Mouse (Mus musculus): Measurements from ENCODE around the gene Olfr669. TPM values are rescaled to one million over a fixed set of nuclear protein-coding genes. Genes with fewer than 3 reads are reported as not detected.
"Not testable (repeated sequence)": the region's sequence is repeated elsewhere in the genome, so short reads cannot be mapped to it uniquely, and the experiment has no call there.

Gene Olfr669
- polyA plus RNA-seq (2012; rRNA removed), result not detected in 2 replicates

DNA sequence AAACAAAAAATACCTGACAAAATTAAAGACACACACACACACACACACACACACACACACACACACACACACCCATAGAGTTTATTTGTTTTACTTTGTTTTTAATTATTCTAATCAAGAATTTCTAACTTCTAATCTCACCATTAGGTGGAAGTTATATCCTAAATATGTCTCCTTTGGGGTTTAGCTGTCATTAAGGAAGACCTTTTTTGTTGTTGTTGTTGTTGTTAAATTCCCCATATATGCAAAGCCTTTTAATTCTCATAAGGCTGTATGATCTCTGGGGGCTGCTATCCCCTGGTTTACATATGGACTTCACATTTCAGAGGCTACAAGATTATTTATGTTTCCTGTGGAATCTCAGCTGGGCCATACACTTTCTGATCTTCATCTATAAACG lies at the start of gene Olfr669:
Gene Olfr669 (plus strand): TSS at position 301 of the 400 bp plus-strand sequence.
- no peak within 1 kb of the TSS for H3K27ac ChIP-seq (ENCODE audit: insufficient read depth, low read length)
- H3K4me1 ChIP-seq (ENCODE audit: control insufficient read depth, insufficient read depth, low read length), result no peaks in the 10 kb centered on the region
- TF ChIP-seq CTCF (IDR thresholded peaks at IDR 0.05; ENCODE audit: extremely low read depth, insufficient read depth, low read length), result no peak
- TF ChIP-seq POLR2A (IDR thresholded peaks at IDR 0.05; ENCODE audit: extremely low read depth, insufficient read depth, low read length), result no peak
- H3K4me3 ChIP-seq (ENCODE audit: insufficient read depth, low read length), result no peak within 1 kb of the TSS

DNA sequence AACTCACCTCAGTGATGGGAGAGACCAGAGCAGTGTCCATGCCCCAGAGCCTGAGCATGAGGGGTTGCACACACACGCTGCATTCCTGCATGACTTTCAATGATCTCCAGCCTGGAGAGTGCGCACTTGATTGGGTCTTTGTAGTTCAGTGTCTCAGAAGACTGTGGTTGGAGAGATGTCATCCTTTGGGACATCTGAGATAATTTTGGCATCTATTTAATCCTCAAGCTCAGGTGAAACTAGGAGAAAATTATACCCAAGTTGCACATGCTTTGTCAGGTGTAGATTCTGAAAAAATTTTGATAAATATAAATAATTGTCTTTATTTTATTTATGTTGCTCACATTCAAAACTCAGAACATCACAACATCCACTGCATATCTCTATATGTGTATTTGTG lies 38.2 kb upstream of the Olfr669 start, which contains the start of gene Olfr666:
Gene Olfr666 (minus strand): TSS at position 101 of the 400 bp plus-strand sequence.
- TF ChIP-seq CTCF (IDR thresholded peaks at IDR 0.05; ENCODE audit: extremely low read depth, insufficient read depth, low read length) (no peak), POLR2A (IDR thresholded peaks at IDR 0.05; ENCODE audit: extremely low read depth, insufficient read depth, low read length) (no peak)
- Histone ChIP-seq H3K4me1 (ENCODE audit: control insufficient read depth, insufficient read depth, low read length) (no peaks in the 10 kb centered on the region), H3K4me3 (ENCODE audit: insufficient read depth, low read length) (no peak within 1 kb of the TSS), H3K27ac (ENCODE audit: insufficient read depth, low read length) (no peak within 1 kb of the TSS)

- H3K27ac ChIP-seq (ENCODE audit: insufficient read depth, low read length), result no peak within 1 kb of the TSS
- TF ChIP-seq POLR2A (IDR thresholded peaks at IDR 0.05; ENCODE audit: extremely low read depth, insufficient read depth, low read length) (no peak), CTCF (IDR thresholded peaks at IDR 0.05; ENCODE audit: extremely low read depth, insufficient read depth, low read length) (no peak)
- H3K4me3 ChIP-seq (ENCODE audit: insufficient read depth, low read length), result no peak within 1 kb of the TSS
- H3K4me1 ChIP-seq (ENCODE audit: control insufficient read depth, insufficient read depth, low read length), result no peaks in the 10 kb centered on the region
These were observed 12.7 kb upstream of the Olfr669 start, which contains the start of gene Olfr667 for GRCm38 (mm10) chr7:104921382-104921781. TSS of gene Olfr667 (minus strand) at chr7:104921482.

DNA sequence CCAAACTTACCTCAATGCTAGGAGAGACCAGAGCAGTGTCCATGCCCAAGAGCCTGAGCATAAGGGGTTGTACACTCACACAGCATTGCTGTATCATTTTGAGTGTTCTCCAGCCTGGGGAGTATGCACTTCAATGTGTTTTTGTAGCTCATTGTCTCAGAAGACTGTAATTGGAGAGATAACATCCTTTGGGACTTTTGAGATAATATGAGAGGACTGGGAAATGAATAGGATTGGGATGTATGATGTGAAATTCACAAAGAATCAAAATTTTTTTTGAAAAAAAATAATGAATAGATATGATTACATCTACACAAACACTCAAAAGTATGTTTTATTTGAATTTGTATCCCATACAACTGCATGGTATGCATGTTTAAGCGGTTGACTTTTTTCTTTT lies 6.1 kb upstream of the Olfr669 start, which contains the start of gene Olfr668:
Gene Olfr668 (minus strand): TSS at position 101 of the 400 bp plus-strand sequence.
- Histone ChIP-seq H3K4me1 (ENCODE audit: control insufficient read depth, insufficient read depth, low read length) (no peaks in the 10 kb centered on the region), H3K4me3 (ENCODE audit: insufficient read depth, low read length) (no peak within 1 kb of the TSS), H3K27ac (ENCODE audit: insufficient read depth, low read length) (no peak within 1 kb of the TSS)
- no peak for TF ChIP-seq POLR2A (IDR thresholded peaks at IDR 0.05; ENCODE audit: extremely low read depth, insufficient read depth, low read length)
- no peak for TF ChIP-seq CTCF (IDR thresholded peaks at IDR 0.05; ENCODE audit: extremely low read depth, insufficient read depth, low read length)

- not testable (repeated sequence) for H3K4me3 ChIP-seq (ENCODE audit: insufficient read depth, low read length); H3K4me1 ChIP-seq (ENCODE audit: control insufficient read depth, insufficient read depth, low read length); H3K27ac ChIP-seq (ENCODE audit: insufficient read depth, low read length)
These were observed 16.2 kb downstream of the Olfr669 start for GRCm38 (mm10) chr7:104950234-104950633.

GRCm38 (mm10) chr7:104962520-104962919 lies 28.5 kb downstream of the Olfr669 start, which contains the start of gene Olfr670:
TSS of gene Olfr670 (minus strand) at chr7:104962620.
- no peaks in the 10 kb centered on the region for H3K4me1 ChIP-seq (ENCODE audit: control insufficient read depth, insufficient read depth, low read length)
- TF ChIP-seq CTCF (IDR thresholded peaks at IDR 0.05; ENCODE audit: extremely low read depth, insufficient read depth, low read length), result no peak
- no peak within 1 kb of the TSS for H3K27ac ChIP-seq (ENCODE audit: insufficient read depth, low read length)
- no peak within 1 kb of the TSS for H3K4me3 ChIP-seq (ENCODE audit: insufficient read depth, low read length)

GRCm38 (mm10) chr7:104972507-104972906 lies 38.5 kb downstream of the Olfr669 start:
- H3K27ac ChIP-seq (ENCODE audit: insufficient read depth, low read length); H3K4me1 ChIP-seq (ENCODE audit: control insufficient read depth, insufficient read depth, low read length); H3K4me3 ChIP-seq (ENCODE audit: insufficient read depth, low read length): not testable (repeated sequence)

DNA sequence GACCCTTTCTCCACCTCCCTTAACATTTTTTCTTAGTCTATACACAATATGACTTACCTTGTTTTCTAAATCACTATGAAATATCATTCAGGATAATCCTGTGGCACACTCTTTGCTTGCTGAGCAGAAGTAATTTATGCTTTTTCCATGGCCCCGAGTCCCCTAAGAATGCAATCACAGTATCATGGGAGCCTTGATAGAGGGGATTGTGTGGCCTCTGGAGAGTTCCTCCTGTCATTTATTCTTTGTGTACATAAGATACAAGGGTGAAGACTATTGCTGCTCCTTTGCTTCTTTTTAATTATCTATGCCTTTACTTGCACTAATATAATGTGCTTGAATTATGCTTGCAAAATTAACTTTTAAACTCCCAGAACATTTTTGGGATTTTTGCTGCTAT lies 45.0 kb downstream of the Olfr669 start, which contains the start of gene Olfr671:
Gene Olfr671 (minus strand): TSS at position 101 of the 400 bp plus-strand sequence.
- H3K4me1 ChIP-seq (ENCODE audit: control insufficient read depth, insufficient read depth, low read length), result no peaks in the 10 kb centered on the region
- no peak within 1 kb of the TSS for H3K27ac ChIP-seq (ENCODE audit: insufficient read depth, low read length)
- TF ChIP-seq POLR2A (IDR thresholded peaks at IDR 0.05; ENCODE audit: extremely low read depth, insufficient read depth, low read length), result no peak
- TF ChIP-seq CTCF (IDR thresholded peaks at IDR 0.05; ENCODE audit: extremely low read depth, insufficient read depth, low read length), result no peak
- no peak within 1 kb of the TSS for H3K4me3 ChIP-seq (ENCODE audit: insufficient read depth, low read length)

Other genes with a start within 250 kb of the Olfr669 start
- not detected in 2 replicates for gene Olfr661, start 247.7 kb upstream of the Olfr669 start, polyA plus RNA-seq (2012; rRNA removed)
- not detected in 2 replicates for gene Usp17le, start 156.8 kb upstream of the Olfr669 start, polyA plus RNA-seq (2012; rRNA removed)
- not detected in 2 replicates for gene Usp17lb, start 91.6 kb upstream of the Olfr669 start, polyA plus RNA-seq (2012; rRNA removed)
- not detected in 2 replicates for gene Usp17la, start 77.2 kb upstream of the Olfr669 start, polyA plus RNA-seq (2012; rRNA removed)
- not detected in 2 replicates for gene Olfr665, start 56.2 kb upstream of the Olfr669 start, polyA plus RNA-seq (2012; rRNA removed)
- gene Olfr666, start 38.3 kb upstream of the Olfr669 start, polyA plus RNA-seq (2012; rRNA removed), result not detected in 2 replicates
- not detected in 2 replicates for gene Olfr667, start 12.8 kb upstream of the Olfr669 start, polyA plus RNA-seq (2012; rRNA removed)
- gene Olfr668, start 6.2 kb upstream of the Olfr669 start, polyA plus RNA-seq (2012; rRNA removed), result not detected in 2 replicates
- not detected in 2 replicates for gene Olfr670, start 28.4 kb downstream of the Olfr669 start, polyA plus RNA-seq (2012; rRNA removed)
- gene Olfr671, start 44.9 kb downstream of the Olfr669 start, polyA plus RNA-seq (2012; rRNA removed), result not detected in 2 replicates
- not detected in 2 replicates for gene Olfr672, start 67.8 kb downstream of the Olfr669 start, polyA plus RNA-seq (2012; rRNA removed)
- gene Olfr675, start 94.2 kb downstream of the Olfr669 start, polyA plus RNA-seq (2012; rRNA removed), result not detected in 2 replicates
- not detected in 2 replicates for gene Olfr676, start 98.5 kb downstream of the Olfr669 start, polyA plus RNA-seq (2012; rRNA removed)
- not detected in 2 replicates for gene Olfr677, start 117.1 kb downstream of the Olfr669 start, polyA plus RNA-seq (2012; rRNA removed)
- gene Olfr678, start 130.2 kb downstream of the Olfr669 start, polyA plus RNA-seq (2012; rRNA removed), result not detected in 2 replicates
- not detected in 2 replicates for gene Olfr679, start 147.0 kb downstream of the Olfr669 start, polyA plus RNA-seq (2012; rRNA removed)
- not detected in 2 replicates for gene Olfr680-ps1, start 158.6 kb downstream of the Olfr669 start, polyA plus RNA-seq (2012; rRNA removed)
- not detected in 2 replicates for gene Olfr681, start 182.6 kb downstream of the Olfr669 start, polyA plus RNA-seq (2012; rRNA removed)
- not detected in 2 replicates for gene Olfr683, start 212.8 kb downstream of the Olfr669 start, polyA plus RNA-seq (2012; rRNA removed)
- gene Olfr684, start 229.4 kb downstream of the Olfr669 start, polyA plus RNA-seq (2012; rRNA removed), result not detected in 2 replicates

Data from cortical plate, adult 2 months (tissue).